Mouse (Mus musculus): Measurements from ENCODE around the gene Trank1. TPM values are rescaled to one million over a fixed set of nuclear protein-coding genes. Genes with fewer than 3 reads are reported as not detected.

Gene Trank1
- total RNA-seq, 2 experiments from 2014 or later: 213 to 319 TPM

GRCm38 (mm10) chr9:111356386-111356785, 44.8 kb downstream of the Trank1 start:
- no peak for DNase-seq (ENCODE audit: low spot score in 2 of 2)
- intact Hi-C loops (cut with DNase I): loop anchor here (2.0 kb wide), 1 partner anchor 122 kb away; no protein-coding TSS in a partner anchor

GRCm38 (mm10) chr9:111363656-111364055, 52.1 kb downstream of the Trank1 start:
- DNase-seq (ENCODE audit: low spot score in 2 of 2): no peak
- intact Hi-C loops (cut with DNase I): no loop called here

GRCm38 (mm10) chr9:111367713-111368112, 56.2 kb downstream of the Trank1 start:
- no peak for DNase-seq (ENCODE audit: low spot score in 2 of 2)
- intact Hi-C loops (cut with DNase I): no loop called here

GRCm38 (mm10) chr9:111372079-111372478, 60.5 kb downstream of the Trank1 start:
- DNase-seq (ENCODE audit: low spot score in 2 of 2): no peak
- intact Hi-C loops (cut with DNase I): no loop called here

- no peak for DNase-seq (ENCODE audit: low spot score in 2 of 2)
- intact Hi-C loops (cut with DNase I): no loop called here
These were observed 66.3 kb downstream of the Trank1 start for GRCm38 (mm10) chr9:111377868-111378267.

- intact Hi-C loops (cut with DNase I): loop anchor here (5.0 kb wide), 2 partner anchors 41 to 56 kb away; partner anchors contain the start of gene Dclk3
- peak in 1 of 2 experiments; percentile 39 for DNase-seq (ENCODE audit: low spot score in 2 of 2)
These were observed 69.8 kb downstream of the Trank1 start for GRCm38 (mm10) chr9:111381056-111382025.

- no peak for DNase-seq (ENCODE audit: low spot score in 2 of 2)
These were observed 70.9 kb downstream of the Trank1 start for GRCm38 (mm10) chr9:111382469-111382868.

GRCm38 (mm10) chr9:111383046-111383445, 71.5 kb downstream of the Trank1 start:
- DNase-seq (ENCODE audit: low spot score in 2 of 2): peak in 1 of 2 experiments; percentile 2
- intact Hi-C loops (cut with DNase I): loop anchor here (5.0 kb wide), 2 partner anchors 39 to 54 kb away; partner anchors contain the start of gene Dclk3

More at GRCm38 (mm10) chr9:111382469-111382868, 70.9 kb downstream of the Trank1 start:
- intact Hi-C loops (cut with DNase I): loop anchor here (5.0 kb wide), 2 partner anchors 40 to 55 kb away; partner anchors contain the start of gene Dclk3

- peak; percentile 64 to 65 for DNase-seq (ENCODE audit: low spot score in 2 of 2)
- intact Hi-C loops (cut with DNase I): loop anchor here (5.0 kb wide), 2 partner anchors 39 to 54 kb away; partner anchors contain the start of gene Dclk3
These were observed 72.2 kb downstream of the Trank1 start for GRCm38 (mm10) chr9:111383756-111384155.

GRCm38 (mm10) chr9:111385526-111386491, 74.3 kb downstream of the Trank1 start:
- intact Hi-C loops (cut with DNase I): no loop called here
- peak in 1 of 2 experiments; percentile 2 for DNase-seq (ENCODE audit: low spot score in 2 of 2)

GRCm38 (mm10) chr9:111386569-111386968, 75.0 kb downstream of the Trank1 start:
- no peak for DNase-seq (ENCODE audit: low spot score in 2 of 2)
- intact Hi-C loops (cut with DNase I): no loop called here

- intact Hi-C loops (cut with DNase I): no loop called here
- DNase-seq (ENCODE audit: low spot score in 2 of 2): no peak
These were observed 76.0 kb downstream of the Trank1 start for GRCm38 (mm10) chr9:111387576-111387975.

- intact Hi-C loops (cut with DNase I): no loop called here
- no peak for DNase-seq (ENCODE audit: low spot score in 2 of 2)
These were observed 78.5 kb downstream of the Trank1 start for GRCm38 (mm10) chr9:111390016-111390415.

GRCm38 (mm10) chr9:111391036-111391435, 79.5 kb downstream of the Trank1 start:
- intact Hi-C loops (cut with DNase I): no loop called here

GRCm38 (mm10) chr9:111391926-111392442, 80.4 kb downstream of the Trank1 start:
- intact Hi-C loops (cut with DNase I): no loop called here
- DNase-seq (ENCODE audit: low spot score in 2 of 2): no peak

More at GRCm38 (mm10) chr9:111391036-111391435, 79.5 kb downstream of the Trank1 start:
- DNase-seq (ENCODE audit: low spot score in 2 of 2): no peak

- intact Hi-C loops (cut with DNase I): no loop called here
- DNase-seq (ENCODE audit: low spot score in 2 of 2): no peak
These were observed 83.7 kb downstream of the Trank1 start for GRCm38 (mm10) chr9:111395265-111395664.

- intact Hi-C loops (cut with DNase I): no loop called here
- DNase-seq (ENCODE audit: low spot score in 2 of 2): no peak
These were observed 86.5 kb downstream of the Trank1 start for GRCm38 (mm10) chr9:111398059-111398458.

GRCm38 (mm10) chr9:111400089-111400488, 88.5 kb downstream of the Trank1 start:
- DNase-seq (ENCODE audit: low spot score in 2 of 2): no peak
- intact Hi-C loops (cut with DNase I): loop anchor here (5.0 kb wide), 1 partner anchor 42 kb away; no protein-coding TSS in a partner anchor

- intact Hi-C loops (cut with DNase I): loop anchor here (5.0 kb wide), 1 partner anchor 39 kb away; no protein-coding TSS in a partner anchor
- DNase-seq (ENCODE audit: low spot score in 2 of 2): no peak
These were observed 91.6 kb downstream of the Trank1 start for GRCm38 (mm10) chr9:111403159-111403558.

All from left cerebral cortex, postnatal 36 days (tissue).